Mouse (Mus musculus) neural tube, embryonic 12.5 days (tissue): ENCODE results near the gene Pde6h. TPM values are rescaled to one million over a fixed set of nuclear protein-coding genes. Genes with fewer than 3 reads are reported as not detected.

Source experiments
- ATAC-seq: fragments of 200-750 bp; cut with Nextera tagmentation; 2 replicates; pipeline ENCODE4 v1.8.0; 2017; ENCODE audit warnings: low read depth, mild to moderate bottlenecking, moderate TSS enrichment, moderate library complexity; ENCODE audit not compliant: low FRiP score
- H3K27ac ChIP-seq: fragments of 300-500 bp; sonication (generic); 2 replicates; pipeline ENCODE4 v1.5.1; 2016
- H3K27me3 ChIP-seq: fragments of 300-500 bp; sonication (generic); replicated peaks from 2 replicates; pipeline ENCODE4 v1.6.1; 2016; ENCODE audit warnings: mild to moderate bottlenecking
- H3K36me3 ChIP-seq: fragments of 300-500 bp; sonication (generic); 2 replicates; pipeline ENCODE4 v1.6.1; 2016; ENCODE audit warnings: mild to moderate bottlenecking
- H3K4me1 ChIP-seq: fragments of 300-500 bp; sonication (generic); 2 replicates; pipeline ENCODE4 v1.6.1; 2016
- H3K4me2 ChIP-seq: fragments of 300-500 bp; sonication (generic); replicated peaks from 2 replicates; pipeline ENCODE4 v1.6.1; 2016; ENCODE audit warnings: mild to moderate bottlenecking
- H3K4me3 ChIP-seq: fragments of 300-500 bp; sonication (generic); 2 replicates; pipeline ENCODE4 v1.5.1; 2016
- H3K9ac ChIP-seq: fragments of 300-500 bp; sonication (generic); 2 replicates; pipeline ENCODE4 v1.6.1; 2016; ENCODE audit warnings: mild to moderate bottlenecking
- H3K9me3 ChIP-seq: fragments of 300-500 bp; sonication (generic); 2 replicates; pipeline ENCODE4 v1.6.1; 2016; ENCODE audit warnings: mild to moderate bottlenecking
- WGBS: fragments of 180-500 bp; shearing (Covaris S2); methylation state at CpG from one replicate; pipeline ENCODE4 v1.1.7; 2016; 5-methylcytosine and 5-hydroxymethylcytosine counted together
- polyA plus RNA-seq: library from polyadenylated mRNA; unstranded; fragments of >200 nt; fragmentation: Nextera tagmentation; extraction: Ambion mirVana; gene quantifications from 2 replicates; pipeline ENCODE4 v1.2.1, GENCODE M21; 2016

The Pde6h gene
- polyA plus RNA-seq, 1 experiment from 2014 or later = not detected

GRCm38 (mm10) chr6:136946943-136947342 is 23.3 kb downstream of the Pde6h start:
- H3K27ac ChIP-seq = no peak overlapping the region
- no peak overlapping the region for H3K4me3 ChIP-seq
- H3K36me3 ChIP-seq = no peaks in the 10 kb centered on the region
- peak; percentile 63; the same call in 1 of the 2 replicates for ATAC-seq
- H3K4me2 ChIP-seq = no peak overlapping the region
- no peak overlapping the region for H3K9ac ChIP-seq
- no peaks in the 10 kb centered on the region for H3K27me3 ChIP-seq
- peaks cover 3% of the 10 kb centered on the region; the same call in 1 of the 2 replicates for H3K4me1 ChIP-seq
- H3K9me3 ChIP-seq = no peaks in the 10 kb centered on the region
- WGBS = 47% methylated on average over 9 of the region's 9 CpGs

DNA sequence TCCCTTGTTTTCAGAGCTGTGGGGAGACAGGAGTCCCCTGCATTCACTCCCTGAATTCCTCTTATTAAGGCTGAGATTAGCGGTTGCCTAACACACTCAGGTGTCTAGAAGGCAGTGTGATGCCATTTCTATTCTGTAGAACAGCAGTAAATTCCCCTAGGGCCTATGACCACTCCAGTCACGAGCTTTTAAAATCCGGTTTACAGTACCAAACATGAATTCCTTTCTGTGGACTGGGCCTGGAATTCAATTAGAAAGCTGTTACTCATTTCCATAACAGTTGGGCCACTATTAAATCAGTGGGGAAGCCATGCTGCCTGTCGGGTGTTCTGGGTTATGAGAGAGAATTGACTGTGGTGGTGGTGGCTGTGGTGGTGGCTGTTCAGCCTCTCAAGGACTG is 24.1 kb downstream of the Pde6h start:
- Histone ChIP-seq H3K36me3 (no peaks in the 10 kb centered on the region), H3K4me3 (no peak overlapping the region)
- ATAC-seq = no peak

GRCm38 (mm10) chr6:136950171-136950570 is 26.5 kb downstream of the Pde6h start:
- WGBS = 91% methylated on average over 2 of the region's 2 CpGs

More for the DNA sequence above, 24.1 kb downstream of the Pde6h start:
- H3K9me3 ChIP-seq = no peaks in the 10 kb centered on the region
- H3K27me3 ChIP-seq = no peaks in the 10 kb centered on the region
- H3K4me1 ChIP-seq = peaks cover 3% of the 10 kb centered on the region; the same call in 1 of the 2 replicates
- no peak overlapping the region for H3K27ac ChIP-seq
- no peak overlapping the region for H3K4me2 ChIP-seq
- WGBS = 30% methylated on average over 4 of the region's 4 CpGs
- H3K9ac ChIP-seq = no peak overlapping the region

GRCm38 (mm10) chr6:136952930-136953329 is 29.3 kb downstream of the Pde6h start:
- no peak overlapping the region for H3K4me2 ChIP-seq
- ATAC-seq = no peak
- 89% methylated on average over 9 of the region's 9 CpGs for WGBS
- H3K27me3 ChIP-seq = no peaks in the 10 kb centered on the region
- 0 out of 2 replicates have a peak, but pooled peaks cover 3% of the 10 kb centered on the region for H3K4me1 ChIP-seq
- no peak overlapping the region for H3K27ac ChIP-seq
- H3K9ac ChIP-seq = no peak overlapping the region
- H3K4me3 ChIP-seq = no peak overlapping the region
- no peaks in the 10 kb centered on the region for H3K36me3 ChIP-seq
- H3K9me3 ChIP-seq = no peaks in the 10 kb centered on the region

More at GRCm38 (mm10) chr6:136950171-136950570, 26.5 kb downstream of the Pde6h start:
- no peak overlapping the region for H3K27ac ChIP-seq
- H3K36me3 ChIP-seq = no peaks in the 10 kb centered on the region
- H3K9me3 ChIP-seq = no peaks in the 10 kb centered on the region
- H3K27me3 ChIP-seq = no peaks in the 10 kb centered on the region
- peaks cover 3% of the 10 kb centered on the region; the same call in 1 of the 2 replicates for H3K4me1 ChIP-seq
- H3K4me3 ChIP-seq = no peak overlapping the region
- no peak overlapping the region for H3K4me2 ChIP-seq
- no peak overlapping the region for H3K9ac ChIP-seq
- ATAC-seq = no peak

DNA sequence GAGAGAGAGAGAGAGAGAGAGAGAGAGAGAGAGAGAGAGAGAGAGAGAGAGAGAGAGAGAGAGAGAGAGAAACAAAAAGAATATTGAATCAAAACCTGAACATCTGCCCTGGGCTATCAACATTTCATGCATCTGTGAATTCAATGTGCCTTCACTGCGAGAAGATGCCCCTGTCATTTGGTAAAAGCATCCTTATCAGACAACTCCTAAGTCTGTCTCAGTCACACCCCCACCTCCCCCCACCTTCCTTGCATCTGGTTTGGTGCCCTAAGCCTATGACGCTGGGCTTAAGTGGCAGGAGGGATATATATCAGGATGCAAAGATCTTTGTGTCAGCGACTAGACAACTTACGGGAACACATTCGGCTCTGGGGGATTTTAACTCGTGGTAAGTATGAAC is 30.6 kb downstream of the Pde6h start:
- no peak for ATAC-seq
- no peak overlapping the region for H3K9ac ChIP-seq
- H3K27me3 ChIP-seq = no peaks in the 10 kb centered on the region
- H3K4me3 ChIP-seq = no peak overlapping the region
- H3K4me2 ChIP-seq = no peak overlapping the region
- WGBS = 80% methylated on average over 6 of the region's 6 CpGs
- no peaks in the 10 kb centered on the region for H3K9me3 ChIP-seq
- H3K27ac ChIP-seq = no peak overlapping the region
- no peaks in the 10 kb centered on the region for H3K36me3 ChIP-seq
- H3K4me1 ChIP-seq = 0 out of 2 replicates have a peak, but pooled peaks cover 3% of the 10 kb centered on the region

- 92% methylated on average over 8 of the region's 8 CpGs for WGBS
- Histone ChIP-seq H3K27me3 (no peaks in the 10 kb centered on the region), H3K4me3 (no peak overlapping the region), H3K4me2 (no peak overlapping the region), H3K9me3 (no peaks in the 10 kb centered on the region), H3K4me1 (0 out of 2 replicates have a peak, but pooled peaks cover 3% of the 10 kb centered on the region), H3K27ac (no peak overlapping the region), H3K36me3 (no peaks in the 10 kb centered on the region), H3K9ac (no peak overlapping the region)
- no peak for ATAC-seq
Measured at GRCm38 (mm10) chr6:136954715-136955114, 31.1 kb downstream of the Pde6h start.

DNA sequence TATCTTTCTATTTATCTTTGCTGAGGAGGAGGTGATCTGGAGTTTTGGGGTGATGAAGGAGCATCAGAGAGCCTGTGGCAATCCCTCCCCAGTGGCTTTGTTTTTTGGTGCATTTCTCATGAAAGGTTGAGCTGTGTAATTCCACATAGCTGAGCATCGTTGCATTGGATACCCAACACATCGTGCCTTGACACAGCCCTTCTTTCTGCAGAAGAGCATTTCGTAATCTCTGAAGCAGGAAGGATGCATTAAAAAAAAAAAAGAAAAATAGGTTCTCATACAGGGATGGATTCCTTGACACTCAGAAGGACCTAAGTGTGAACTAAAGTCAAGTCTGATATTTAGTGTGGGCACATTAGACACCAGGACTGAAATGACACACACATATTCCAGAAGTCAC is 31.6 kb downstream of the Pde6h start:
- ATAC-seq = no peak
- 93% methylated on average over 3 of the region's 3 CpGs for WGBS
- no peak overlapping the region for H3K4me3 ChIP-seq

DNA sequence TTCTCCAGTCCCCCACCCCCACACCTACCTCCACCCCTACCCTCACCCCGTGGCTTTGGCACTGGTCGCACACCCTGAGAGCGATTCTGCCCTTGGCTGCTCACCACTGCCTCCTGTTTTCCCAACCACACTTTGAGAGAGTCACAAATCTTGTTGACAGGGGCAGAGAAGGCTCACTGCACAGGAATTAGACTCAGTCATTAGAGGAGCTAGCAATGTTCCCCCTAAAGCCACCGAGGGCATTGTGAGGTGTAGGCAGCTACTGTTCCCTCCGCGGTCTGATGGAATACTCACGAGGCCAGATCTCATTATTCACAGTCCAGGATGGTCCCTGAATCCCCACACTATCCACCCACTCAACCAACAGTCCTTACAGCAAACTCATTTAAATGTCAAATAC is 33.4 kb downstream of the Pde6h start:
- Histone ChIP-seq H3K27me3 (no peaks in the 10 kb centered on the region), H3K9ac (no peak overlapping the region), H3K4me1 (0 out of 2 replicates have a peak, but pooled peaks cover 3% of the 10 kb centered on the region), H3K4me3 (no peak overlapping the region), H3K27ac (no peak overlapping the region), H3K4me2 (no peak overlapping the region), H3K36me3 (no peaks in the 10 kb centered on the region), H3K9me3 (no peaks in the 10 kb centered on the region)
- ATAC-seq = peak; percentile 48; the same call in 1 of the 2 replicates
- 31% methylated on average over 7 of the region's 7 CpGs for WGBS

More for the DNA sequence above, 31.6 kb downstream of the Pde6h start:
- H3K27ac ChIP-seq = no peak overlapping the region
- no peaks in the 10 kb centered on the region for H3K9me3 ChIP-seq
- no peaks in the 10 kb centered on the region for H3K27me3 ChIP-seq
- 0 out of 2 replicates have a peak, but pooled peaks cover 3% of the 10 kb centered on the region for H3K4me1 ChIP-seq
- H3K4me2 ChIP-seq = no peak overlapping the region
- H3K9ac ChIP-seq = no peak overlapping the region
- no peaks in the 10 kb centered on the region for H3K36me3 ChIP-seq

DNA sequence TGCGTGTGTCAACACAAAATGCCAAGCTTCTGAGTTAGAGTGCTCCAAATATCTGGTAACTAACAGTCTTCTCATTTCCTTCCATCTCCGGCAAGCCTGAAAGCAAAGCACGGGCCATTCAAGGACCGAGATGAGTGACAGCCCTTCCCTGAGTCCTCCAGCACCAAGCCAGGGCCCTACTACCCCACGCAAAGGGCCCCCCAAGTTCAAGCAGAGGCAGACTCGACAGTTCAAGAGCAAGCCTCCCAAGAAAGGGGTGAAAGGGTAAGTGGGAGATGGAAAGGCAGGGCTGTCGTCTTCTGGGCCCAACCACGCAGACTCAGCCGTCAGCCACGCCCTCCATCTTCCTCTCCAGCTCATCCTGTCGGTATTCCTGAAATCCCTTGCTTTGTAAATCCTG is 35.5 kb downstream of the Pde6h start:
- Histone ChIP-seq H3K9me3 (no peaks in the 10 kb centered on the region), H3K36me3 (no peaks in the 10 kb centered on the region), H3K9ac (no peak overlapping the region), H3K27me3 (no peaks in the 10 kb centered on the region), H3K4me1 (0 out of 2 replicates have a peak, but pooled peaks cover 3% of the 10 kb centered on the region), H3K4me2 (no peak overlapping the region), H3K27ac (no peak overlapping the region), H3K4me3 (no peak overlapping the region)
- no peak for ATAC-seq
- WGBS = 70% methylated on average over 11 of the region's 11 CpGs

GRCm38 (mm10) chr6:136962957-136963356 is 39.3 kb downstream of the Pde6h start:
- H3K27ac ChIP-seq = no peak overlapping the region
- 79% methylated on average over 11 of the region's 11 CpGs for WGBS
- H3K27me3 ChIP-seq = no peaks in the 10 kb centered on the region
- H3K4me2 ChIP-seq = no peak overlapping the region
- no peak overlapping the region for H3K4me3 ChIP-seq
- no peak overlapping the region for H3K9ac ChIP-seq
- no peak for ATAC-seq
- no peaks in the 10 kb centered on the region for H3K9me3 ChIP-seq
- no peaks in the 10 kb centered on the region for H3K4me1 ChIP-seq
- H3K36me3 ChIP-seq = no peaks in the 10 kb centered on the region

- Histone ChIP-seq H3K36me3 (no peaks in the 10 kb centered on the region), H3K4me2 (no peak overlapping the region), H3K4me1 (no peaks in the 10 kb centered on the region), H3K27ac (no peak overlapping the region), H3K9me3 (no peaks in the 10 kb centered on the region), H3K27me3 (no peaks in the 10 kb centered on the region), H3K4me3 (no peak overlapping the region), H3K9ac (no peak overlapping the region)
- no peak for ATAC-seq
- 74% methylated on average over 13 of the region's 13 CpGs for WGBS
Measured at GRCm38 (mm10) chr6:136964609-136965510, 41.2 kb downstream of the Pde6h start.

GRCm38 (mm10) chr6:136965912-136966311 is 42.3 kb downstream of the Pde6h start:
- Histone ChIP-seq H3K4me1 (no peaks in the 10 kb centered on the region), H3K27me3 (no peaks in the 10 kb centered on the region), H3K4me3 (no peak overlapping the region), H3K27ac (no peak overlapping the region), H3K9ac (no peak overlapping the region), H3K9me3 (no peaks in the 10 kb centered on the region), H3K4me2 (no peak overlapping the region), H3K36me3 (no peaks in the 10 kb centered on the region)
- ATAC-seq = no peak
- WGBS = 83% methylated on average over 10 of the region's 10 CpGs
